Mouse (Mus musculus): ENCODE data around the gene Clasp2.

GRCm38 (mm10) chr9:113738941-113739340 is 2.3 kb upstream of the Clasp2 start:
- TF ChIP-seq CTCF (IDR thresholded peaks at IDR 0.05; ENCODE audit: extremely low read depth, insufficient read length, insufficient replicate concordance, low read depth, low read length) (no peak), POLR2A (IDR thresholded peaks at IDR 0.05; ENCODE audit: low read depth, low read length) (no peak)

All from small intestine, adult 2 months (tissue).